Mouse (Mus musculus) spleen, postnatal 10 days (tissue): ENCODE data around the gene Abca1.

Experiments
- DNase-seq, 2 experiments: peaks; one replicate each; pipeline ENCODE4 v3.0.0; 2021 to 2022; ENCODE audit warnings: low spot score in 2 of 2

The Abca1 gene

GRCm38 (mm10) chr4:53121516-53122227 is 38.0 kb downstream of the Abca1 start:
- peak; percentile 23 to 56 for DNase-seq

GRCm38 (mm10) chr4:53121084-53121483 is 38.6 kb downstream of the Abca1 start:
- DNase-seq = peak in 1 of 2 experiments; percentile 30

DNA sequence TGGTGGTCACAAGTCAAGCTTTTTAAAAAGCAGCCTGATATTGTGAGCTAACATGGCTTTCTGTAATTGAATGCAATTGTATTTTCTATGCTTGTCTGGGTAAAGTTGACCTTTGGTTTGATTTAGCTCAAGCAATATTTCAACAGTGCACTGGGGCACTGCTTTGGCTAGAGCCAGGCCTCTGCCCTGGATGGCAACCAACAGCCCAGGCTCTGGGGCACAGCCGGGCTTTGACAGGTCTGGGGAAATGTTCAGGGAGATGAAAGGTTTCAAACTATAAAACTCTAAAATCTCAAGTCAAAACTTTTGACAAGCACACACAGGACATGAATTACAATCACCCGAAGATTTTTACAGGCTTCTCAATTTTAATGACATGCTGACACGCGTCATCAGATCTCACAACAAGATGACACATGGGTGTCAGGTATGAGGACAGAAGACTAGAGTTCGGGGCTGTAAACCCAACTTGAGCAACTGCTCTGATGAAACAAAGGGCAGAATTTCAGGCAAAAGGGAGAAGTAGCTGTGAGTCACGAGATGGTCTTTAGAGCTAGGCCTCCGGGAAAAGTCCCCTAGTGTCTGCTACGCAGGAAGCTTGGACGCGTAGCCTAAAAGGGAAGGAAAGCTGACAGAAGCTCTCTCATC is 39.5 kb downstream of the Abca1 start:
- no peak for DNase-seq

DNA sequence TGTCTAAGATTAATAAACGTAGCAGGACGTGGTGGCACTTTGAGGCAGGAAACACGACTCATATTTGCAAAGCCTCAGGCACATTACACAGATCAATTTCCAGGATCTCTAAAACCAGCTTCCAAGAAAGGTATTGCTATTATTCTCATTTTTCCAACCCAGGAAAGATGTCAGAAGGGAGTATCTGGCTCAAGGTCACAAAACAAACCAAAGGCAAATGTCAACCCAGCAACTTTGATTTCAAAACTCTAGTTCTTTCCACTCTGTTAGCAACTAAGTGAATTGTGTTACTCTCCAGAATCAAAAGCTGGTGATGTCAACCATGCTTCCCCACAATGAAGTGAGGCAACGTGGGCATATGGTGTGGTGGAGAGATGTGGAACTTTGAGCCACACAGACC is 41.1 kb downstream of the Abca1 start:
- no peak for DNase-seq

GRCm38 (mm10) chr4:53117610-53118009 is 42.1 kb downstream of the Abca1 start:
- DNase-seq = no peak

DNA sequence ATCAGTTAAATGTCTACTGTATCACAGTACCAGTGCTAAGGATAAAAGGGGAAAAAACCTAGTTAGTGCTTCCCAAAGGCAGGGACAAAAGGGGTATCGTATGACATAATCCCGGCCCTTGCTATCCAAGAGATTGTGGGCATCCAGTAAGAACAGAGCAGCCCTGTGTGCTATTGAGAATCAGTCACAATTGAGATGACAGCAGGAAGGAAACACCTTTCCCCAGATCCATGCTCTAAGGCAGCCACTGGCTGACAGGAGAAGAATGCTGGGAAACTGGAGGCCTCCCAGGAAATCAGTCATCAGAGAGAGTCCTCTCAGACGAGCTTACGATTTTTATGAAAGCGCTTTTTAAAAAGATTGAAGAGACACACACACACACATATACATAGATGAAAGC is 42.6 kb downstream of the Abca1 start:
- no peak for DNase-seq

DNA sequence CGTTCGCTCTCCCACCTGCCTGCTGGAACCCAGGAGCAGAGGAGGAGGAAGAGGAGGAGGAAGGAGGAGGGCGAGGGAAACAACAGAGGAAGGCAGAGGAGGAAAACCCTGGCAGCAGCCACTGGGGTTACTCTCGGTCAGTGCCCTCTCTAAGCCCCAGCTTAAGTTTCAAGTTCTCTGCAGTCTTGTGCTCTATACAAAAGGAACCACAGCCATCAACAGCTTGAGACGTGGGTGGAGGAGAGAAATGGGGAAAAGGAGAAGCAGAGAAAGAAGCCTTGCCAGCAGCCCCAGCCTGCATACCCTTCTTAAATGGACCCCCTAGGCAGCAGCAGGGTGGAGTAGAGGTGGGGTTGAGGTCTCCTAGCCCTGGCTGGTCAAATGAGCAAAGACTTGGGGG is 43.8 kb downstream of the Abca1 start:
- DNase-seq = peak in 1 of 2 experiments; percentile 30

DNA sequence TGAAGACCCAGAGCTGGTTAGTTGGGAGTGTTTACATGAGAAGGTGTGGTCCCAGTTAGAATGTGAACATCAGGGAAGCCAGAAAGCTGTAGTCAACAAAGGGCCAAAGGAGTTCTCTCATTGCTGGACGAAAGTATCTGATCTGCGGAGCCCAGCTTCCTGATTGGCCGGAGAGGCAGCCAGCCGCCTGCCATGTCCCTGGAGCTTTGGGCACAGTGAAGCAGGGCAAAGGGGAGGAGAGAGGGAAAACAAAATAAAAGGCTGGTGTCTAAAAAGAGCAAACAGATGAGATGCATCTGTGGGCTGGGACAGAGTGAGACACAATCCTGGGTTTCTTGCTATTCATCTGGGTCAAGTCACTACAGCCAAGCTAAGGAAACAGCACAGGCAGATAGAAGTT is 44.3 kb downstream of the Abca1 start:
- DNase-seq = no peak

GRCm38 (mm10) chr4:53111919-53112355 is 47.8 kb downstream of the Abca1 start:
- DNase-seq = no peak

DNA sequence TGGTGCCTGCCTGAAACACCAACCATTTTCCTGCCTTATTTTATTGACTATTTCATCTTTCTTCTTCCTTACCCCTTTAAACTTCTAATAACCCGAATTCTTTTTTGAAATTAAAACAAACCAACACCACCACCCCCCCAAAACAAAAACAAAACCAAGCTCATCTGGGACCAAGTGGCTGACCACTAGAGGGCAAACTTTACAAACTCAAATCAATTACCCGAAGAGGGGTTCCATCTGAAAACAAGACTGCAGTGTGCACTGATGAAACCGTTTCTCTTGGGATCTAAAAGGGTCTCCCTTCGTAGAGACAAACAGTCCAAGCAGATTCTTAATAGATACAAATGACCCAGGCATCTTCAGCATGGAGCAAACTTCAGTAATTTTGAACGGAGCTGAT is 49.3 kb downstream of the Abca1 start:
- DNase-seq = no peak

DNA sequence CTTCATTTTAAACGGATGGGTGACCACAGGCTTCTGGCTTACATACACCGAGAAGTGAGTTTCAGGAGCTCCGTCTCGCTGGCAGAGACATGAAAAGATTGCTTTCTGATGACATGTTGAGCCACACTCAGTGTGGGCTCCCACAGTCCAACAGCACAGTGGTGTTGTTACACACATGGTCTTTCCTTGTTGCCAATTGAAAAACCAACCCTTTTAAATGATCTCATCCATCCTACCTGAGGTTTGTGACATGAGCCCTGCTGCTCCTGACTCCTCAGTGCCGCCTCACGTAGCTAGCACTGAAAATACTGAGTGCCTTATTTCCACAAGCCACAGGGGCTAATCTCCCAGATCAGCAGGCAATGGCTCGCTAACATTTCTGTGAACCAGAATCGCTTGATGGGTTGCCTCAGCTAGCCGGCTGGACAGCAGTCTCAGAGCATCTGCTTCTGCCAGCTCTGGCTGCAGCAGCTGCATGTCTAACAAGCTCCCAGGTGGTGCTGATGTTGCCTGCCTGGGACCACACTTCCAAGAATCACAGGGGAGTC is 50.2 kb downstream of the Abca1 start:
- no peak for DNase-seq

- no peak for DNase-seq
These were observed 51.5 kb downstream of the Abca1 start for GRCm38 (mm10) chr4:53108194-53108593.

DNA sequence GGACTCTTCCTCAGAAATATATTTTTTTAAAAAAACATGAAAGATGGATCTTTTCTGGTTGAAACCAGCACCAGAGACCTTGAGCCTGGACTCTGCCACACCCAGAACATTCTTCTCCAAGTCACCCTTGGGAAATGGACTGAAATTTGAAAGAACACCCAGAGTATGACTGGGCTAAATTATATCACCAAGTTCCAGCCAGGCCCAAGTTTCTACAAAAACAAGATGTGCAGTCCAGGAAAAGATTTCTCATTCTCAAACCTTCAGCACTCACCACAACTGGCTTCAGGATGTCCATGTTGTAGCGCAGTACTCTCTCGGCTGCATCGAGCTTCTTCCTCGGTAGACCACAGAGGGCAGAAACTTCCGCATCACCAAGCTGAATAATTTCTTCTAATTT is 53.0 kb downstream of the Abca1 start:
- DNase-seq = no peak

DNA sequence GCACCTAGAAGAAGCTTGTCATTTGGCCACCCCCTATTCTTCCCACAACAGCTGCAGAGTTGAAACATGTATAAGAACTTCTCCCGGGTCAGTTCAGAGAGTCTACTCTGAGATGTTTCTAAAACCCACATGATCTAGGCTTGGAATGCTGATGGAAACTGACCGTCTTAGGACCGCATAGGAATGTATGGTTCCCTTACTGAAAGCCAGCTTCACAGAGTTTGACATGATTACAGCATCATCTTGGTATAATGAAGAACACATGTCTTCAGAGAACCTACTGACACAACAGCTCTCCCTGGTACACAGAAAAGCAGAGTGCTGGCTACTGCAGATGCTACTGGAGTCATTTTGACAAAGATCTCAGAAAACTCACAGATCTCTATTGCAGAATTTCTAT is 53.6 kb downstream of the Abca1 start:
- DNase-seq = no peak

DNA sequence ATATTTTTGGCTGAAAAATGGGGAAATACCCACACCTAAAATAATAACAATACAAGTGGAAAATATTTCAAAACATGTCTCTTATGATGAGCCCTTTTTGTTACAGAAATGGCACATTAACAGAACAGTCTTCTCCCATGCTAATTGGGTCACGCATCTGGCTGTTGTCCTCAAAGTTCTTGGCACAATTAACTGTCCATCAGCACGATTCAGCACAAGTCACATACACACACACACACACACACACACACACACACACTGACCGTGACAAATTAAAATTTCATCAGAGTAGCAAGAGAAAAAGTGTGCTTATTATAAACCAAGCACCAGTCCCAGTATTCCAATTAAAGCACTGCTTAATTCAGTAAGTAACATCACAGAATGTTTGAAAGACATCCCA is 55.1 kb downstream of the Abca1 start:
- DNase-seq = no peak

DNA sequence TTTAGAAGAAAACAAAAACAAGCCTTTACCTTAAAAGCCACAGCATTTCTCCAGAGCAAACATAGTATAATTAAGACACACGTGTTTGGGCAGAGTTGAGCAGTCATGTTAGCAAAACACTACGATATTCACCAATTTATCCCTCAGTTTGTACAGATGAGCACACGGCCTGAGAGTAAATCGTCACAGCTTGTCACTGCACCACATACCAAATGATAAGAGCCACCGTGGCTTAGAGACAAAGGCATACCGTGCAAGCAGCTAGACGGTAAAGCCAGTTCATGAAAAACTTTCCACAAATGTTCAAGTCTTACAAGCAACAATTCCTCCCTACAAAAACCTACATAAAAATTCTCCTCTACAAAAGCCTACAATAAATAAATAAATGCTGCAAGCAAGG is 57.2 kb downstream of the Abca1 start:
- DNase-seq = no peak

GRCm38 (mm10) chr4:53101306-53101705 is 58.4 kb downstream of the Abca1 start:
- no peak for DNase-seq

- no peak for DNase-seq
These were observed 59.2 kb downstream of the Abca1 start for GRCm38 (mm10) chr4:53100492-53100891.

- DNase-seq = no peak
These were observed 64.8 kb downstream of the Abca1 start for GRCm38 (mm10) chr4:53094850-53095249.

DNA sequence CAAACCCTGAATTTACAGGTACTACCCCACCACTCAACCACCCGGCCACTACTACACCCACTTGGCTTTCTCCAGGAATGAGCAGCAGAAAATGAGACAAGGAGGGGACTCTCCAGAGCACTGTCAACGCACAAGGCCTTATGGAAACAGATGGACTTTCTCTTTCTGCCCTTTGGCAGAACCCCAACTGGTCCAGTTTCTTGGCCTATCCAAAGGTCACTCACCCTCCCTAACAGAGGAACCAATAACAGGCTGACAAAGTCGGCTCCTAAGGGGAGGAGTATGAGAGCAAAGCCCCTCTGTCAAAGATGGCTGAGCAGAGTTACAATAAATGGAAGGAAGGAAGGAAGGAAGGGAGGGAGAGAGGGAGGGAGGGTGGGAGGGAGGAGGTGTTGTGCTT is 65.4 kb downstream of the Abca1 start:
- no peak for DNase-seq

- DNase-seq = no peak
These were observed 66.1 kb downstream of the Abca1 start for GRCm38 (mm10) chr4:53093615-53094014.

DNA sequence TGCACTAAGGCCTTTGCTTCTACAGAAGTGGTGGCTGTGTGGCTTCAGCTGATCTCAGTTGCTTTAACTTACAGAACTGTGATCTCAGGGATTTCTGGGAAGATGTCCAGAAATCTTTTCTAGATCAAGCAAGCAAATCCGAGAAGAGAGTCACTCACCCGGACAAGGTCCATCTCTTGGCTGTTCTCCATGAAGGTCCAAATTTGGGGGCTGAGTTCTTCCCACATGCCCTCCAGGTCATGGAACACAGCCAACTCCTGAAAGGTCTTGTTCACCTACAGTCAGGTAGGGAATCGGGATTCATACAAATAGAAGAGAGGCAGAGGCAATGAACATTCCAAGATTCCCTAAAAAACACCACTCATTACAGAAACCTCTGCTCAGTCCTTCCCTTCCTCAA is 70.1 kb downstream of the Abca1 start:
- no peak for DNase-seq

- no peak for DNase-seq
These were observed 70.7 kb downstream of the Abca1 start for GRCm38 (mm10) chr4:53088999-53089398.
